Mouse (Mus musculus): Measurements from ENCODE around the gene B3galt4. TPM values are rescaled to one million over a fixed set of nuclear protein-coding genes. Genes with fewer than 3 reads are reported as not detected.

Gene B3galt4
- polyA plus RNA-seq, 1 experiment, result 6.7 TPM

- DNase-seq, result no peak
- 94% methylated on average over 8 of the region's 8 CpGs for WGBS
These were observed 37.4 kb downstream of the B3galt4 start for GRCm38 (mm10) chr17:33913905-33914304.

GRCm38 (mm10) chr17:33913264-33913663 is 38.0 kb downstream of the B3galt4 start:
- Histone ChIP-seq H3K27ac (ENCODE audit: insufficient read depth, low read depth, low read length) (no peak overlapping the region), H3K36me3 (ENCODE audit: control insufficient read depth, insufficient read depth, low read length) (no peaks in the 10 kb centered on the region; the same call in 1 of the 2 replicates)
- WGBS, result 91% methylated on average over 10 of the region's 10 CpGs

More at GRCm38 (mm10) chr17:33913905-33914304, 37.4 kb downstream of the B3galt4 start:
- Histone ChIP-seq H3K27ac (ENCODE audit: insufficient read depth, low read depth, low read length) (no peak overlapping the region), H3K27me3 (replicated peaks; ENCODE audit: control insufficient read depth, insufficient read depth, low read length) (no peaks in the 10 kb centered on the region), H3K4me3 (ENCODE audit: insufficient read depth, low read depth, low read length) (no peak overlapping the region), H3K4me1 (ENCODE audit: control insufficient read depth, insufficient read depth, low read length) (peaks cover 10% of the 10 kb centered on the region; the same call in 1 of the 2 replicates), H3K36me3 (ENCODE audit: control insufficient read depth, insufficient read depth, low read length) (no peaks in the 10 kb centered on the region; the same call in 1 of the 2 replicates)
- no peak for TF ChIP-seq POLR2A (IDR thresholded peaks at IDR 0.05; ENCODE audit: low read depth, low read length)
- TF ChIP-seq CTCF (conservative IDR thresholded peaks at IDR 0.05; ENCODE audit: insufficient read depth, insufficient read length, low read depth, low read length), result no peak

DNA sequence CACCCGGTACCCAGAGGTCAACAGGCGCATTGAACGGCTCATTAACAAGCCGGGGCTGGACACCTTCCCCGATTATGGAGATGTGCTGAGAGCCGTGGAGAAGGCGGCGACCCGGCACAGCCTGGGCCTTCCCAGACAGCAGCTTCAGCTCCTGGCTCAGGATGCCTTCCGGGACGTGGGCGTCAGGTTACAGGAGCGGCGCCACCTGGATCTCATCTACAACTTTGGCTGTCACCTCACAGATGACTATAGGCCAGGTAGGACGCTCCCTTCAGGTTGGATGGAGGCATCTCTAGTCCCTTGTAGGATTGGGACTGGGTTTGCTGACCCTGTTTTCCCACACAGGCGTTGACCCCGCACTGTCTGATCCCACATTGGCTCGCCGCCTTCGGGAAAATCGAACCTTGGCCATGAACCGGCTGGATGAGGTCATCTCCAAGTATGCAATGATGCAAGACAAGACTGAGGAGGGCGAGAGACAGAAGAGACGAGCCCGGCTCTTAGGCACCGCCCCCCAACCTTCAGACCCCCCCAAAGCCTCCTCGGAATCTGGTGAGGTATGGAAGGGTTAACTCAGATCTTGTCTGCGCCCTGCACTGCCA is 39.4 kb downstream of the B3galt4 start:
- Histone ChIP-seq H3K4me1 (ENCODE audit: control insufficient read depth, insufficient read depth, low read length) (peaks cover 7% of the 10 kb centered on the region; the same call in 1 of the 2 replicates), H3K27ac (ENCODE audit: insufficient read depth, low read depth, low read length) (no peak overlapping the region), H3K4me3 (ENCODE audit: insufficient read depth, low read depth, low read length) (no peak overlapping the region), H3K36me3 (ENCODE audit: control insufficient read depth, insufficient read depth, low read length) (no peaks in the 10 kb centered on the region; the same call in 1 of the 2 replicates), H3K27me3 (replicated peaks; ENCODE audit: control insufficient read depth, insufficient read depth, low read length) (no peaks in the 10 kb centered on the region)
- TF ChIP-seq POLR2A (IDR thresholded peaks at IDR 0.05; ENCODE audit: low read depth, low read length), result no peak
- TF ChIP-seq CTCF (conservative IDR thresholded peaks at IDR 0.05; ENCODE audit: insufficient read depth, insufficient read length, low read depth, low read length), result no peak
- 57% methylated on average over 28 of the region's 28 CpGs for WGBS
- DNase-seq, result peak; percentile 55

More at GRCm38 (mm10) chr17:33913264-33913663, 38.0 kb downstream of the B3galt4 start:
- H3K27me3 ChIP-seq (replicated peaks; ENCODE audit: control insufficient read depth, insufficient read depth, low read length), result no peaks in the 10 kb centered on the region
- peaks cover 7% of the 10 kb centered on the region; the same call in 1 of the 2 replicates for H3K4me1 ChIP-seq (ENCODE audit: control insufficient read depth, insufficient read depth, low read length)
- DNase-seq, result no peak
- no peak overlapping the region for H3K4me3 ChIP-seq (ENCODE audit: insufficient read depth, low read depth, low read length)
- TF ChIP-seq POLR2A (IDR thresholded peaks at IDR 0.05; ENCODE audit: low read depth, low read length) (no peak), CTCF (conservative IDR thresholded peaks at IDR 0.05; ENCODE audit: insufficient read depth, insufficient read length, low read depth, low read length) (no peak)

DNA sequence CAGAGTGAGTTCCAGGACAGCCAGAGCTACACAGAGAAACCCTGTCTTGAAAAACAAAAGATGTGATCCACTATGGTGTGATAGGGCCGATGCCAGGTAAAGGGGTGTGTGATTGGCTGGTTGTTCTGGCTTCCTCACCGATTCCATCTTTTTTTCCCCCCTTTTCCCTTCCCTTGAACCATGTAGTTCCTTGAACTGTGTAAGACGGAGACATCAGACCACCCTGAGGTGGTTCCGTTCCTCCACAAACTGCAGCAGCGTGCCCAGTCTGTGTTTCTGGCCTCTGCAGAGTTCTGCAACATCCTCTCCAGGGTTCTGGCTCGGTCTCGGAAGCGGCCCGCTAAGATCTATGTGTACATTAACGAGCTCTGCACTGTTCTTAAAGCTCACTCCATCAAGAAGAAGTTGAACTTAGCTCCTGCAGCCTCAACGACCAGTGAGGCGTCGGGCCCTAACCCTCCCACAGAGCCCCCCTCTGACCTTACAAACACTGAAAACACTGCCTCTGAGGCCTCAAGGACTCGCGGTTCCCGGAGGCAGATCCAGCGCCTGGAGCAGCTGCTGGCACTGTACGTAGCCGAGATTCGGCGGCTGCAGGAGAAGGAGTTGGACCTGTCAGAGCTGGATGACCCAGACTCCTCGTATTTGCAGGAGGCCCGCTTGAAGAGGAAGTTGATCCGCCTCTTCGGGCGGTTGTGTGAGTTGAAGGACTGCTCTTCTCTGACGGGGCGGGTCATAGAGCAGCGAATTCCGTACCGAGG is 40.1 kb downstream of the B3galt4 start:
- DNase-seq, result no peak
- WGBS, result 59% methylated on average over 31 of the region's 31 CpGs

DNA sequence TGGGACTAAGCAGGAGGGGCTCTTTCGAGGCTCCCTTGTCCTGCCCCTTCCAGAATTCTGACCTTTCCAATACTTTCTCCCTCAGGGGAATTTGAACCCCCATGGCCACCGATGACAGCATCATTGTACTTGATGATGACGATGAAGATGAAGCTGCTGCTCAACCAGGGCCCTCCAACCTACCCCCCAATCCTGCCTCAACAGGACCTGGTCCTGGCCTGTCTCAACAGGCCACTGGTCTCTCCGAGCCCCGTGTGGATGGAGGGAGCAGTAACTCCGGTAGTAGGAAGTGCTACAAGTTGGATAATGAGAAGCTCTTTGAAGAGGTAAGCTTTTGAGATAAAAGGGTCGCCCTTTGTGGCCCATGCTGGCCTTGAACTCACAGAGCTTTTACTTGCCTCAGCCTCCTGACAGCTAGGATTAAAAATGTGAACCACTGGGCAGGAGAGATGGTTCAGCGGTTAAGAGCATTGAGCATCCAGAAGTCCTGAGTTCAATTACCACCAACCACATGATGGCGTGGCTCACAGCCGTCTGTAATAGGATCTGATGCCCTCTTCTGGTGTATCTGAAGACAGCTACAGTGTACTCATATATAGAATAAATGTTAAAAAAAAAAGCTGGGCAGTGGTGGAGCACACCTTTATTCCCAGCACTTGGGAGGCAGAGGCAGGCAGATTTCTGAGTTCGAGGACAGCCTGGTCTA is 40.8 kb downstream of the B3galt4 start:
- Histone ChIP-seq H3K27me3 (replicated peaks; ENCODE audit: control insufficient read depth, insufficient read depth, low read length) (no peaks in the 10 kb centered on the region), H3K4me3 (ENCODE audit: insufficient read depth, low read depth, low read length) (peak overlapping the region; percentile 70), H3K4me1 (ENCODE audit: control insufficient read depth, insufficient read depth, low read length) (peaks cover 6% of the 10 kb centered on the region; the same call in 1 of the 2 replicates), H3K36me3 (ENCODE audit: control insufficient read depth, insufficient read depth, low read length) (no peaks in the 10 kb centered on the region; the same call in 1 of the 2 replicates), H3K27ac (ENCODE audit: insufficient read depth, low read depth, low read length) (no peak overlapping the region)
- TF ChIP-seq CTCF (conservative IDR thresholded peaks at IDR 0.05; ENCODE audit: insufficient read depth, insufficient read length, low read depth, low read length), result no peak
- no peak for TF ChIP-seq POLR2A (IDR thresholded peaks at IDR 0.05; ENCODE audit: low read depth, low read length)
- no peak for DNase-seq
- WGBS, result 38% methylated on average over 11 of the region's 11 CpGs

More for the DNA sequence above, 40.1 kb downstream of the B3galt4 start:
- H3K27ac ChIP-seq (ENCODE audit: insufficient read depth, low read depth, low read length), result no peak overlapping the region
- TF ChIP-seq CTCF (conservative IDR thresholded peaks at IDR 0.05; ENCODE audit: insufficient read depth, insufficient read length, low read depth, low read length) (no peak), POLR2A (IDR thresholded peaks at IDR 0.05; ENCODE audit: low read depth, low read length) (no peak)
- no peaks in the 10 kb centered on the region for H3K27me3 ChIP-seq (replicated peaks; ENCODE audit: control insufficient read depth, insufficient read depth, low read length)
- H3K36me3 ChIP-seq (ENCODE audit: control insufficient read depth, insufficient read depth, low read length), result no peaks in the 10 kb centered on the region; the same call in 1 of the 2 replicates
- H3K4me1 ChIP-seq (ENCODE audit: control insufficient read depth, insufficient read depth, low read length), result peaks cover 7% of the 10 kb centered on the region; the same call in 1 of the 2 replicates
- no peak overlapping the region for H3K4me3 ChIP-seq (ENCODE audit: insufficient read depth, low read depth, low read length)

GRCm38 (mm10) chr17:33909869-33910250 is 41.4 kb downstream of the B3galt4 start:
- Histone ChIP-seq H3K27me3 (replicated peaks; ENCODE audit: control insufficient read depth, insufficient read depth, low read length) (no peaks in the 10 kb centered on the region), H3K27ac (ENCODE audit: insufficient read depth, low read depth, low read length) (peak overlapping the region; percentile 78), H3K4me1 (ENCODE audit: control insufficient read depth, insufficient read depth, low read length) (peaks cover 4% of the 10 kb centered on the region; the same call in 1 of the 2 replicates), H3K36me3 (ENCODE audit: control insufficient read depth, insufficient read depth, low read length) (no peaks in the 10 kb centered on the region; the same call in 1 of the 2 replicates), H3K4me3 (ENCODE audit: insufficient read depth, low read depth, low read length) (peak overlapping the region; percentile 70)
- 2% methylated on average over 14 of the region's 14 CpGs for WGBS
- DNase-seq, result peak; percentile 69
- no peak for TF ChIP-seq POLR2A (IDR thresholded peaks at IDR 0.05; ENCODE audit: low read depth, low read length)
- no peak for TF ChIP-seq CTCF (conservative IDR thresholded peaks at IDR 0.05; ENCODE audit: insufficient read depth, insufficient read length, low read depth, low read length)
